35 mouse cellular contexts compared by ENCODE assay signal in the genomic region with DNA sequence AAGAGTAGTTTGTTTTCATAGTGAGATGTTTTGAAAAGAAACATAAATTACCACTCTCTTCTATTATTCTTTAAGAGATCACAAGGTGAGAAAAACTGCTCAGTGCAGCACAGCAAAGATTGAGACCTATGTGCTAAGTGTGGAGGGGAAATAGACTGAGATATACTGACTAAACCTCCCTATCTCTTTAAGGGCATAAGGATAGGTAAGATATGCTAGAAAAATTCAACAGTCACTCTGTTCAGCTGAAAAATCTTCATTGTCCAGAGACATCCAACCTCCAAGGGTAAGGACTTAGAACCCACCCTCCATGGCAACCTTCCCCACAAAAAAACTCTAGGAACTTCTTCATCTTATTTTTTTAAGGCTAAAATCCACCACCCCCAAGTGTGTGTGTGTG. TPM values are rescaled to one million over a fixed set of nuclear protein-coding genes. Genes with fewer than 3 reads are reported as not detected.
"Had no signal": no experiment of that assay in that cellular context is flagged by ENCODE, and none has a peak within 500 bp of the region (broad histone marks: within the 10 kb centered on the region; RNA-seq: fewer than 3 reads in every experiment).

No protein-coding gene starts in this region.

- ATAC-seq: forebrain, embryonic 13.5 days; forebrain, embryonic 14.5 days; forebrain, embryonic 15.5 days; forebrain, embryonic 16.5 days; forebrain, postnatal 0 days had no signal

- H3K4me1 ChIP-seq: embryonic facial prominence, embryonic 12.5 days; embryonic facial prominence, embryonic 13.5 days; embryonic facial prominence, embryonic 15.5 days; forebrain, embryonic 10.5 days; forebrain, embryonic 12.5 days; forebrain, embryonic 13.5 days; forebrain, embryonic 15.5 days had no signal

- H3K27me3 ChIP-seq: embryonic facial prominence, embryonic 12.5 days; embryonic facial prominence, embryonic 13.5 days; embryonic facial prominence, embryonic 15.5 days; forebrain, embryonic 12.5 days; forebrain, embryonic 13.5 days; forebrain, embryonic 15.5 days had no signal

- H3K4me2 ChIP-seq: embryonic facial prominence, embryonic 12.5 days; embryonic facial prominence, embryonic 13.5 days; embryonic facial prominence, embryonic 15.5 days; forebrain, embryonic 12.5 days; forebrain, embryonic 13.5 days; forebrain, embryonic 15.5 days had no signal

- DNase-seq: cerebellum, adult 8-10 months; cerebellum, adult 9-10 months; cerebellum, adult 9-11 months; cerebellum, postnatal 10 days; cerebellum, postnatal 14 days; cerebellum, postnatal 25 days; cerebellum, postnatal 36 days; embryo, embryonic 11 days; forebrain, postnatal 0 days; gastrocnemius, adult 2 months; gastrocnemius, postnatal 10 days; gastrocnemius, postnatal 14 days; gastrocnemius, postnatal 25 days; gastrocnemius, postnatal 36 days; heart, adult 11 months; heart, adult 18-20 months; heart, adult 2 months had no signal

- H3K9ac ChIP-seq: embryonic facial prominence, embryonic 12.5 days; embryonic facial prominence, embryonic 13.5 days; embryonic facial prominence, embryonic 15.5 days; forebrain, embryonic 12.5 days; forebrain, embryonic 13.5 days; forebrain, embryonic 15.5 days; forebrain, postnatal 0 days had no signal

- H3K4me3 ChIP-seq: embryonic facial prominence, embryonic 12.5 days; embryonic facial prominence, embryonic 13.5 days; embryonic facial prominence, embryonic 15.5 days; erythroblast, embryonic 14.5 days; forebrain, embryonic 10.5 days; forebrain, embryonic 12.5 days; forebrain, embryonic 13.5 days; forebrain, embryonic 15.5 days; gastrocnemius, adult 2 months; heart, adult 2 months had no signal

- H3K9me3 ChIP-seq: embryonic facial prominence, embryonic 12.5 days; embryonic facial prominence, embryonic 13.5 days; embryonic facial prominence, embryonic 15.5 days; forebrain, embryonic 10.5 days; forebrain, embryonic 12.5 days; forebrain, embryonic 13.5 days; forebrain, embryonic 15.5 days had no signal

- H3K36me3 ChIP-seq: embryonic facial prominence, embryonic 12.5 days; embryonic facial prominence, embryonic 13.5 days; embryonic facial prominence, embryonic 15.5 days; forebrain, embryonic 10.5 days; forebrain, embryonic 12.5 days; forebrain, embryonic 15.5 days had no signal

- H3K27ac ChIP-seq: embryonic facial prominence, embryonic 12.5 days; embryonic facial prominence, embryonic 13.5 days; embryonic facial prominence, embryonic 15.5 days; forebrain, embryonic 10.5 days; forebrain, embryonic 12.5 days; forebrain, embryonic 13.5 days; forebrain, embryonic 15.5 days; gastrocnemius, adult 2 months; heart, adult 2 months had no signal

RNA-seq across cellular contexts. Expression of gene Vmn2r84, which starts 29.4 kb away (rescaled TPM):
- total RNA-seq: gastrocnemius, adult 18-20 months; gastrocnemius, adult 2 months; gastrocnemius, adult 8-10 months; gastrocnemius, postnatal 10 days; gastrocnemius, postnatal 14 days; gastrocnemius, postnatal 25 days; gastrocnemius, postnatal 36 days; gastrocnemius, postnatal 4 days; granulocyte monocyte progenitor cell, adult 5-6 weeks; heart, adult 18-20 months; heart, adult 2 months; heart, adult 8-10 months had no signal
- polyA plus RNA-seq: embryonic facial prominence, embryonic 11.5 days; embryonic facial prominence, embryonic 12.5 days; embryonic facial prominence, embryonic 13.5 days; embryonic facial prominence, embryonic 14.5 days; embryonic facial prominence, embryonic 15.5 days; erythroblast, embryonic 14.5 days; forebrain, embryonic 10.5 days; forebrain, embryonic 12.5 days; forebrain, embryonic 13.5 days; forebrain, embryonic 14.5 days; forebrain, embryonic 15.5 days; forebrain, embryonic 16.5 days; gonadal fat pad, adult 2 months; heart, adult 2 months had no signal

RNA-seq across cellular contexts. Expression of gene Tespa1, which starts 42.1 kb away (rescaled TPM):
- total RNA-seq: forebrain, postnatal 0 days had no signal
- polyA plus RNA-seq: forebrain, embryonic 12.5 days; forebrain, embryonic 13.5 days; forebrain, embryonic 14.5 days; forebrain, embryonic 15.5 days; forebrain, embryonic 16.5 days; forebrain, postnatal 0 days had no signal
